Mouse (Mus musculus) liver, adult 2 months (tissue): ENCODE results near the gene Fcgr4. TPM values are rescaled to one million over a fixed set of nuclear protein-coding genes. Genes with fewer than 3 reads are reported as not detected.
A peak's percentile ranks its signal among the peaks of the same experiment; 100 is the strongest.
"Not testable (repeated sequence)": the region's sequence is repeated elsewhere in the genome, so short reads cannot be mapped to it uniquely, and the experiment has no call there.

ENCODE experiments used
- DNase-seq: peaks from one replicate; pipeline ENCODE4 v3.0.0-alpha.2; 2011; ENCODE audit warnings: low read depth, low spot score; ENCODE audit errors: extremely low read depth
- H3K27ac ChIP-seq: fragments of 200-500 bp; replicated peaks from 2 replicates; pipeline ENCODE4 v1.5.1; 2012; ENCODE audit warnings: low read depth, mild to moderate bottlenecking, control low read depth, inconsistent platforms, low read length; ENCODE audit not compliant: insufficient read depth
- H3K27me3 ChIP-seq: fragments of 200-500 bp; 2 replicates; pipeline ENCODE4 v1.6.1; 2012; ENCODE audit warnings: mild to moderate bottlenecking, moderate library complexity, low read length, inconsistent platforms; ENCODE audit not compliant: control insufficient read depth, insufficient read depth
- H3K36me3 ChIP-seq: fragments of 200-500 bp; 2 replicates; pipeline ENCODE4 v1.6.1; 2012; ENCODE audit warnings: low read length, inconsistent platforms; ENCODE audit not compliant: control insufficient read depth, insufficient read depth
- H3K4me1 ChIP-seq: fragments of 200-500 bp; 2 replicates; pipeline ENCODE4 v1.6.1; 2011; ENCODE audit warnings: low read length; ENCODE audit not compliant: control insufficient read depth, insufficient read depth
- H3K4me3 ChIP-seq: fragments of 200-500 bp; 2 replicates; pipeline ENCODE4 v1.5.1; 2011; ENCODE audit warnings: low read depth, mild to moderate bottlenecking, control low read depth, low read length, moderate library complexity; ENCODE audit not compliant: insufficient read depth
- H3K79me2 ChIP-seq: fragments of 200-500 bp; 2 replicates; pipeline ENCODE4 v1.6.1; 2012; ENCODE audit warnings: inconsistent platforms, mild to moderate bottlenecking, low read length, moderate library complexity; ENCODE audit not compliant: control insufficient read depth, insufficient read depth
- H3K9ac ChIP-seq: fragments of 200-500 bp; 2 replicates; pipeline ENCODE4 v1.6.1; 2012; ENCODE audit warnings: low read depth, mild to moderate bottlenecking, control low read depth, inconsistent platforms, low read length
- CTCF ChIP-seq: fragments of 200-500 bp; IDR thresholded peaks from 2 replicates; pipeline ENCODE4 v1.5.1; 2011; ENCODE audit warnings: low read depth, low read length, control low read depth
- POLR2A ChIP-seq: fragments of 200-500 bp; IDR thresholded peaks from 2 replicates; pipeline ENCODE4 v1.6.1; 2011; ENCODE audit warnings: low read length, control low read depth; ENCODE audit not compliant: insufficient read depth; ENCODE audit errors: extremely low read depth
- WGBS: fragments of 180-500 bp; shearing (Covaris S2); methylation state at CpG from one replicate; pipeline ENCODE4 v1.1.7; 2018; 5-methylcytosine and 5-hydroxymethylcytosine counted together
- polyA plus RNA-seq: library from polyadenylated mRNA; depleted of rRNA; stranded (reverse); fragments of >200 nt; gene quantifications from 2 replicates; pipeline ENCODE4 v1.2.3, GENCODE M21; 2012
- total RNA-seq: library from RNA; depleted of rRNA; stranded (reverse); fragments of >200 nt; gene quantifications from 2 replicates; pipeline ENCODE4 v1.2.3, GENCODE M21; 2014

The Fcgr4 gene
- total and polyA plus RNA-seq, 2 experiments = 4.5 to 10.3 TPM

DNA sequence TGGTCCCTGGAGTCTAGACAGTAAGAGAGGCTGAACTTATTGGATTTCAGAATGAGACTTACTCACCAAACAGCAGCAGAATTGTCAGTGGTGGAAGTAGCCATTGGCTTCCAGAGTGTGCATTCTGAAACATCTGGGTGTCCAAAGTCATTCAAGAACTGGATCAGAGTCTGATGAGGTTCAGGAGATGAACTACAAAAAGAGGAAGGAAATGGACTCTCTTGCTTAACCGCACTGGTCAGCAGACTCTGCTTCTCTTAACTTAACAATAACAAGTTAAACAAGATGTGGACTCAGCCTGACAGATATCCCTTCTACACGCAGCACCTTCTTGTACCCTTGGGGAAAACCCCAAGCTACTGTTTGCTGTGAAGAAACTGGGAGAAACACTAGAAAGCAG is 40.5 kb downstream of the Fcgr4 start:
- 64% methylated on average over 2 of the region's 2 CpGs for WGBS
- no peaks in the 10 kb centered on the region for H3K79me2 ChIP-seq
- no peak overlapping the region; the same call in 1 of the 2 replicates for H3K27ac ChIP-seq
- H3K9ac ChIP-seq = peak overlapping the region; percentile 21; the same call in 1 of the 2 replicates
- peaks cover 4% of the 10 kb centered on the region; the same call in 1 of the 2 replicates for H3K27me3 ChIP-seq
- DNase-seq = peak; percentile 51
- no peaks in the 10 kb centered on the region for H3K4me1 ChIP-seq
- 0 out of 2 replicates have a peak overlapping the region, but pooled peaks have one; percentile 5 for H3K4me3 ChIP-seq
- H3K36me3 ChIP-seq = no peaks in the 10 kb centered on the region
- TF ChIP-seq CTCF (no peak), POLR2A (no peak)

- no peaks in the 10 kb centered on the region for H3K36me3 ChIP-seq
- H3K79me2 ChIP-seq = no peaks in the 10 kb centered on the region
- H3K4me1 ChIP-seq = peaks cover 2% of the 10 kb centered on the region; the same call in 1 of the 2 replicates
- H3K27ac ChIP-seq = no peak overlapping the region
- peaks cover 8% of the 10 kb centered on the region for H3K27me3 ChIP-seq
- 72% methylated on average over 10 of the region's 10 CpGs for WGBS
- no peak overlapping the region for H3K4me3 ChIP-seq
- no peak overlapping the region for H3K9ac ChIP-seq
- no peak for DNase-seq
- no peak for TF ChIP-seq POLR2A
- TF ChIP-seq CTCF = no peak
Measured at GRCm38 (mm10) chr1:171060392-171060791, 41.7 kb downstream of the Fcgr4 start.

DNA sequence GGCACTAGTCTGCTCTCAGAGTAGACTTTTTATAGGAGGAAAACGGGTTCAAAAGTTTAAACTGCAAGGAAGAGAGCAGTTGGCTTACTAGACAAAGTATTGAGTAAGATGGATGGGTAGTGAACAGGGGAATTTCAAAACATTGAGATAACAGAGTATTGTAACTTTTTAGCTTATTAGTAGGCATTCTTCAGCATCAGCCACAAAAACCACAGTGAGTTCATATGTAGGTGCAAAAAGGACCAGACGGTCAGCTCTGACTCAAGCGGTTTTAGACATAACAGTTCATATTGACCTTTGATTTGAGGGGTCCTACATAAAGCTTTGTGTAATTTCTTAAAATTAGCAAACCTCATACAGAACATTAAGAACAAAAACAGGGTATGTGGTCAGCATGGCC is 42.8 kb downstream of the Fcgr4 start:
- no peak overlapping the region for H3K9ac ChIP-seq
- H3K27me3 ChIP-seq = peaks cover 12% of the 10 kb centered on the region
- H3K27ac ChIP-seq = no peak overlapping the region
- no peak for DNase-seq
- 82% methylated on average over 3 of the region's 3 CpGs for WGBS
- H3K4me3 ChIP-seq = no peak overlapping the region
- TF ChIP-seq POLR2A = no peak
- TF ChIP-seq CTCF = no peak
- H3K4me1 ChIP-seq = peaks cover 2% of the 10 kb centered on the region; the same call in 1 of the 2 replicates
- no peaks in the 10 kb centered on the region for H3K36me3 ChIP-seq
- no peaks in the 10 kb centered on the region for H3K79me2 ChIP-seq

GRCm38 (mm10) chr1:171063569-171064490 is 45.1 kb downstream of the Fcgr4 start:
- not testable (repeated sequence) for H3K27ac ChIP-seq, H3K79me2 ChIP-seq, DNase-seq, H3K4me1 ChIP-seq, H3K36me3 ChIP-seq
- WGBS = 9% methylated on average over 40 of the region's 61 CpGs
- peak overlapping the region; percentile 6; the same call in 1 of the 2 replicates for H3K9ac ChIP-seq
- H3K27me3 ChIP-seq = peaks cover 16% of the 10 kb centered on the region
- H3K4me3 ChIP-seq = peak overlapping the region; percentile 46; the same call in 1 of the 2 replicates

- Histone ChIP-seq H3K4me3 (peak within 1 kb of the TSS; percentile 46), H3K9ac (peak within 1 kb of the TSS; percentile 6; the same call in 1 of the 2 replicates), H3K27me3 (peaks cover 20% of the 10 kb centered on the region)
- H3K36me3 ChIP-seq, H3K27ac ChIP-seq, H3K4me1 ChIP-seq, H3K79me2 ChIP-seq: not testable (repeated sequence)
- DNase-seq = peak; percentile 48
- peak; percentile 54 for TF ChIP-seq CTCF
- 1% methylated on average over 45 of the region's 75 CpGs for WGBS
Measured at GRCm38 (mm10) chr1:171064491-171065242, 45.9 kb downstream of the Fcgr4 start, which contains the start of gene Fcgr3. Fcgr3 (minus strand) TSS chr1:171064935.

DNA sequence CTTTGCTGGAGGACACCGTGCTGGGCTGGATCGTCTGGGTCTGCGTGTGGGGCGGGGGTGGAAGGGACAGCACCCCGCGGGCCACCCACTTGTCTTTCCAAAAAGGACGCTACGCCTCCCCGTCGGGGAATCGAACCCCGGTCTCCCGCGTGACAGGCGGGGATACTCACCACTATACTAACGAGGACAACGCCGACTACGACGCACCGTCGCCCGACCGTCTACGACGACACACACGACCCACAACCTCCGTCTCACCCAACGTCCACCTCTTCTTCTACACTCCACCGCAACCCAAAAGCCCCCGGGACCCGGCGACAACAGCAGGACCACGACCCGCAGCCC is 46.5 kb downstream of the Fcgr4 start:
- DNase-seq, H3K79me2 ChIP-seq, H3K27ac ChIP-seq, H3K36me3 ChIP-seq, H3K9ac ChIP-seq, H3K4me3 ChIP-seq, H3K4me1 ChIP-seq: not testable (repeated sequence)
- WGBS = 3% methylated on average over 26 of the region's 35 CpGs
- H3K27me3 ChIP-seq = peaks cover 22% of the 10 kb centered on the region

- 7% methylated on average over 30 of the region's 45 CpGs for WGBS
- not testable (repeated sequence) for H3K36me3 ChIP-seq, H3K27ac ChIP-seq, H3K9ac ChIP-seq, H3K4me3 ChIP-seq, H3K4me1 ChIP-seq, DNase-seq, H3K79me2 ChIP-seq
- peaks cover 22% of the 10 kb centered on the region for H3K27me3 ChIP-seq
Measured at GRCm38 (mm10) chr1:171065768-171066167, 47.0 kb downstream of the Fcgr4 start.

- DNase-seq, H3K36me3 ChIP-seq, H3K4me3 ChIP-seq, H3K27ac ChIP-seq, H3K79me2 ChIP-seq, H3K4me1 ChIP-seq, H3K9ac ChIP-seq: not testable (repeated sequence)
- WGBS = 23% methylated on average over 3 of the region's 10 CpGs
- peaks cover 25% of the 10 kb centered on the region for H3K27me3 ChIP-seq
Measured at GRCm38 (mm10) chr1:171066583-171066982, 47.9 kb downstream of the Fcgr4 start.
